Mouse (Mus musculus): ENCODE measurements at regions not wholly inside any gene's neighbourhood (a gene's known extent, or its start where the extent isn't known, plus 50 kb on each side); places are given as distances from the start of the nearest gene placed in this dataset.
"Not testable (repeated sequence)": the region's sequence is repeated elsewhere in the genome, so short reads cannot be mapped to it uniquely, and the experiment has no call there.

DNA sequence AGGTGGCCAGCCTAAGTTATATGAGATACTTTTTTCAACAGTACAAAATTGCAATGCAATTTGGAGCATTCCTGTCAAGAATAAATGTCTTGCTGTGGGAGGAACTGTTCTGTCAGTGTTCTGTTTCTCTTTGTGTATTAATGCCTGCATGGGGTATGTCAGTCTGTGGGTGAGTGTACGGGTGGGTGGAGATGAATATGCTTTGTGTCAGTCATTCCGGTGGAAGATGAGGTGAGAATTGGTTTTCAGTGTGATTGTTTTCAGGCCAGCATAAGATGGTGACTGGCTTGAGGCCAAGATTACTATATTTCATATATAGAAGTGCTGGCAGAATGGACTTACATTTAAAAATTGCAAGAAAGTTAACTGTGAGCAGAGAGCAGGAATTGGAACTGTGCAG lies 184.0 kb downstream of the Frk start:
- Histone ChIP-seq H3K36me3 (ENCODE audit: control insufficient read depth, insufficient read depth, low read length) (no peaks in the 10 kb centered on the region), H3K9me3 (ENCODE audit: control insufficient read depth, low read length) (no peaks in the 10 kb centered on the region), H3K4me2 (ENCODE audit: low read length) (no peak overlapping the region), H3K27me3 (ENCODE audit: control insufficient read depth, insufficient read depth, low read length) (no peaks in the 10 kb centered on the region), H3K4me3 (ENCODE audit: control insufficient read depth in 1 of 2, insufficient read depth in 1 of 2, low read depth in 1 of 2, low read length in 2 of 2) (no peak overlapping the region), H3K9ac (ENCODE audit: low read length) (no peak overlapping the region), H3K4me1 (ENCODE audit: control insufficient read depth in 2 of 2, insufficient read depth in 2 of 2, low read length in 2 of 2) (no peaks in the 10 kb centered on the region), H3K27ac (replicated peaks in 1 of 2; ENCODE audit: control insufficient read depth in 1 of 2, insufficient read depth in 1 of 2, low read depth in 2 of 2, low read length in 2 of 2) (no peak overlapping the region)
- no peak for ATAC-seq (ENCODE audit: insufficient number of reproducible peaks, insufficient read depth, low FRiP score, low read depth)
- 77% methylated on average over 2 of the region's 2 CpGs for WGBS

- Histone ChIP-seq H3K9ac (ENCODE audit: low read length) (no peak overlapping the region), H3K36me3 (ENCODE audit: control insufficient read depth, insufficient read depth, low read length) (no peaks in the 10 kb centered on the region), H3K4me1 (ENCODE audit: control insufficient read depth in 2 of 2, insufficient read depth in 2 of 2, low read length in 2 of 2) (no peaks in the 10 kb centered on the region), H3K4me2 (ENCODE audit: low read length) (no peak overlapping the region), H3K27me3 (ENCODE audit: control insufficient read depth, insufficient read depth, low read length) (no peaks in the 10 kb centered on the region), H3K4me3 (ENCODE audit: control insufficient read depth in 1 of 2, insufficient read depth in 1 of 2, low read depth in 1 of 2, low read length in 2 of 2) (no peak overlapping the region), H3K27ac (replicated peaks in 1 of 2; ENCODE audit: control insufficient read depth in 1 of 2, insufficient read depth in 1 of 2, low read depth in 2 of 2, low read length in 2 of 2) (no peak overlapping the region), H3K9me3 (ENCODE audit: control insufficient read depth, low read length) (no peaks in the 10 kb centered on the region)
- ATAC-seq (ENCODE audit: insufficient number of reproducible peaks, insufficient read depth, low FRiP score, low read depth), result no peak
- 65% methylated on average over 5 of the region's 5 CpGs for WGBS
These were observed 184.7 kb downstream of the Frk start for GRCm38 (mm10) chr10:34667735-34668439.

GRCm38 (mm10) chr10:34671791-34672190 lies 188.6 kb downstream of the Frk start:
- Histone ChIP-seq H3K36me3 (ENCODE audit: control insufficient read depth, insufficient read depth, low read length) (no peaks in the 10 kb centered on the region), H3K27me3 (ENCODE audit: control insufficient read depth, insufficient read depth, low read length) (no peaks in the 10 kb centered on the region), H3K9me3 (ENCODE audit: control insufficient read depth, low read length) (no peaks in the 10 kb centered on the region), H3K4me2 (ENCODE audit: low read length) (no peak overlapping the region), H3K4me3 (ENCODE audit: control insufficient read depth in 1 of 2, insufficient read depth in 1 of 2, low read depth in 1 of 2, low read length in 2 of 2) (no peak overlapping the region), H3K9ac (ENCODE audit: low read length) (no peak overlapping the region), H3K27ac (replicated peaks in 1 of 2; ENCODE audit: control insufficient read depth in 1 of 2, insufficient read depth in 1 of 2, low read depth in 2 of 2, low read length in 2 of 2) (no peak overlapping the region), H3K4me1 (ENCODE audit: control insufficient read depth in 2 of 2, insufficient read depth in 2 of 2, low read length in 2 of 2) (no peaks in the 10 kb centered on the region)
- ATAC-seq (ENCODE audit: insufficient number of reproducible peaks, insufficient read depth, low FRiP score, low read depth), result no peak
- WGBS, result 76% methylated on average over 2 of the region's 2 CpGs

- not testable (repeated sequence) for H3K4me1 ChIP-seq (ENCODE audit: control insufficient read depth in 2 of 2, insufficient read depth in 2 of 2, low read length in 2 of 2); H3K27ac ChIP-seq (replicated peaks in 1 of 2; ENCODE audit: control insufficient read depth in 1 of 2, insufficient read depth in 1 of 2, low read depth in 2 of 2, low read length in 2 of 2); H3K36me3 ChIP-seq (ENCODE audit: control insufficient read depth, insufficient read depth, low read length); H3K9ac ChIP-seq (ENCODE audit: low read length); H3K4me2 ChIP-seq (ENCODE audit: low read length); ATAC-seq (ENCODE audit: insufficient number of reproducible peaks, insufficient read depth, low FRiP score, low read depth); H3K9me3 ChIP-seq (ENCODE audit: control insufficient read depth, low read length); H3K4me3 ChIP-seq (ENCODE audit: control insufficient read depth in 1 of 2, insufficient read depth in 1 of 2, low read depth in 1 of 2, low read length in 2 of 2); H3K27me3 ChIP-seq (ENCODE audit: control insufficient read depth, insufficient read depth, low read length)
- WGBS, result 71% methylated on average over 9 of the region's 9 CpGs
These were observed 216.2 kb downstream of the Frk start for GRCm38 (mm10) chr10:34699414-34699813.

- H3K9ac ChIP-seq (ENCODE audit: low read length), result no peak overlapping the region
- H3K4me2 ChIP-seq (ENCODE audit: low read length), result no peak overlapping the region
- H3K36me3 ChIP-seq (ENCODE audit: control insufficient read depth, insufficient read depth, low read length), result no peaks in the 10 kb centered on the region
- no peaks in the 10 kb centered on the region for H3K4me1 ChIP-seq (ENCODE audit: control insufficient read depth in 2 of 2, insufficient read depth in 2 of 2, low read length in 2 of 2)
- 75% methylated on average over 1 of the region's 1 CpGs for WGBS
- no peaks in the 10 kb centered on the region for H3K9me3 ChIP-seq (ENCODE audit: control insufficient read depth, low read length)
- H3K27ac ChIP-seq (replicated peaks in 1 of 2; ENCODE audit: control insufficient read depth in 1 of 2, insufficient read depth in 1 of 2, low read depth in 2 of 2, low read length in 2 of 2), result no peak overlapping the region
- no peak overlapping the region for H3K4me3 ChIP-seq (ENCODE audit: control insufficient read depth in 1 of 2, insufficient read depth in 1 of 2, low read depth in 1 of 2, low read length in 2 of 2)
- H3K27me3 ChIP-seq (ENCODE audit: control insufficient read depth, insufficient read depth, low read length), result no peaks in the 10 kb centered on the region
- ATAC-seq (ENCODE audit: insufficient number of reproducible peaks, insufficient read depth, low FRiP score, low read depth), result no peak
These were observed 218.8 kb downstream of the Frk start for GRCm38 (mm10) chr10:34701956-34702355.

DNA sequence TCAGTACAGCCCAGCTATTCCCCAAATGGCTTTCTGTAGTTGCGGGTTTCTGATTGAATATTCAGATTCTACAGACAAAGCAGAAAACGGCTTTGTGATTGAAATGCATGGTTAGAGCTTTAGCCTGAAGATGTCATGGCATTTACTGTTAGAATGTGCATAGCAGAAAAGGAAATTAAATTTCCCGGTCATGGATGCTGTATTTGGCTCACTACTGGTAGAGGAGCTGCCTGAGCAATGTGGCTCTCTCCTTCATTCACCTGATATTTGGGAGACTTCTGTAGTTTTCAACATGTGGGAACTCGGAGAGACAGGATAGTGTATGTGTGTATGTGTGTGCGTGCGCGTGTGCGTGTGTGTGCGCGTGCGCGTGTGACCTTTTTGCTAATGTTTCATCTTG lies 222.2 kb downstream of the Frk start:
- Histone ChIP-seq H3K27ac (replicated peaks in 1 of 2; ENCODE audit: control insufficient read depth in 1 of 2, insufficient read depth in 1 of 2, low read depth in 2 of 2, low read length in 2 of 2) (no peak overlapping the region), H3K4me2 (ENCODE audit: low read length) (no peak overlapping the region), H3K36me3 (ENCODE audit: control insufficient read depth, insufficient read depth, low read length) (no peaks in the 10 kb centered on the region), H3K9ac (ENCODE audit: low read length) (no peak overlapping the region), H3K4me3 (ENCODE audit: control insufficient read depth in 1 of 2, insufficient read depth in 1 of 2, low read depth in 1 of 2, low read length in 2 of 2) (no peak overlapping the region), H3K9me3 (ENCODE audit: control insufficient read depth, low read length) (no peaks in the 10 kb centered on the region), H3K4me1 (ENCODE audit: control insufficient read depth in 2 of 2, insufficient read depth in 2 of 2, low read length in 2 of 2) (no peaks in the 10 kb centered on the region), H3K27me3 (ENCODE audit: control insufficient read depth, insufficient read depth, low read length) (no peaks in the 10 kb centered on the region)
- ATAC-seq (ENCODE audit: insufficient number of reproducible peaks, insufficient read depth, low FRiP score, low read depth), result no peak
- 88% methylated on average over 12 of the region's 12 CpGs for WGBS

DNA sequence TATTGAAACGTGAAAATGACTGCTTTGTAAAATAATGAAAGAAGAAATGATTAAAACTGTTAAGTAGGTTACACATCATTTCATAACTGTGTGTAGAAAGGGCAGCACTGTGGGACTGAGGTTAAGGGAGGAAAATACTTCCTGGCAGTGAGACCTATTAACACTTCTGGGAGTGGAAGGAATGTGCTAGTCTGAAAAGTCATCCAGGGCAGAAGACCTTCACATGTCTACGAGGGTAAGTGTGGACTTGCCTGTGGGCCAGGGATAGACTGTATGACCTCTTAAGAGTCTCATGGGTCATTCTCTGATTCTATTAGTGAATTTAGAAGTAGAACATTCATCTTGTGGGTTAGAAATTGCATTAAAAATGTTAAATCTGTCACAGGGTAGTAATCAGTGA lies 248.1 kb downstream of the Frk start:
- no peaks in the 10 kb centered on the region for H3K36me3 ChIP-seq (ENCODE audit: control insufficient read depth, insufficient read depth, low read length)
- H3K27ac ChIP-seq (replicated peaks in 1 of 2; ENCODE audit: control insufficient read depth in 1 of 2, insufficient read depth in 1 of 2, low read depth in 2 of 2, low read length in 2 of 2), result no peak overlapping the region
- WGBS, result 53% methylated on average over 2 of the region's 2 CpGs

DNA sequence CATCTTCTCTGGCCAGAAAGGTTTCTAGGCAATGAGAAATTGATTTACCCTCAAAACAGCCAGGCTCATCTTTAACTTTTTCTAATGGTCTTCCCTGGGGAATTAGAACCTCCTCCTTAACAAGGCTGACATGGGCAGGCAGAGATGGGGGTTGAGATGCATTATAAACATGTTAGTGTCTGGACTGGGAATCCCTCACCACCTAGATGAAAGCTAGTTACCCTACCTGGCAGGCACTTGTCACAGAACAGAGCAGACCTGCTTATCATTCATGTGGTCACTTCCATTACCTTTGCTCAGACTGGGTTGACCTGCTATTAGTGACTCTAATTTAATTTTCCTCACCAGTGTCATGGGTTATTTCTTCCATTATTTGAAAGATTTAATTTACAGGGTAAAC lies 279.2 kb downstream of the Frk start:
- Histone ChIP-seq H3K9ac (ENCODE audit: low read length) (no peak overlapping the region), H3K4me2 (ENCODE audit: low read length) (no peak overlapping the region), H3K4me1 (ENCODE audit: control insufficient read depth in 2 of 2, insufficient read depth in 2 of 2, low read length in 2 of 2) (no peaks in the 10 kb centered on the region), H3K9me3 (ENCODE audit: control insufficient read depth, low read length) (no peaks in the 10 kb centered on the region), H3K27ac (replicated peaks in 1 of 2; ENCODE audit: control insufficient read depth in 1 of 2, insufficient read depth in 1 of 2, low read depth in 2 of 2, low read length in 2 of 2) (no peak overlapping the region), H3K27me3 (ENCODE audit: control insufficient read depth, insufficient read depth, low read length) (no peaks in the 10 kb centered on the region), H3K36me3 (ENCODE audit: control insufficient read depth, insufficient read depth, low read length) (no peaks in the 10 kb centered on the region), H3K4me3 (ENCODE audit: control insufficient read depth in 1 of 2, insufficient read depth in 1 of 2, low read depth in 1 of 2, low read length in 2 of 2) (no peak overlapping the region)
- no peak for ATAC-seq (ENCODE audit: insufficient number of reproducible peaks, insufficient read depth, low FRiP score, low read depth)

More for the DNA sequence above, 248.1 kb downstream of the Frk start:
- Histone ChIP-seq H3K4me1 (ENCODE audit: control insufficient read depth in 2 of 2, insufficient read depth in 2 of 2, low read length in 2 of 2) (no peaks in the 10 kb centered on the region), H3K9ac (ENCODE audit: low read length) (no peak overlapping the region), H3K9me3 (ENCODE audit: control insufficient read depth, low read length) (0 out of 2 replicates have a peak, but pooled peaks cover 6% of the 10 kb centered on the region), H3K4me2 (ENCODE audit: low read length) (no peak overlapping the region), H3K27me3 (ENCODE audit: control insufficient read depth, insufficient read depth, low read length) (no peaks in the 10 kb centered on the region), H3K4me3 (ENCODE audit: control insufficient read depth in 1 of 2, insufficient read depth in 1 of 2, low read depth in 1 of 2, low read length in 2 of 2) (no peak overlapping the region)
- ATAC-seq (ENCODE audit: insufficient number of reproducible peaks, insufficient read depth, low FRiP score, low read depth), result no peak
